ENCODE assay signal across 20 mouse cellular contexts in genomic region chr13:26538928-26539327, GRCm38 (mm10).
DNase-seq lines count a peak whose midpoint lies in the region; ATAC-seq lines count a peak whose summit lies in the region.
"Had no signal": no experiment of that assay in that cellular context is flagged by ENCODE, and none has a peak within 500 bp of the region (broad histone marks: within the 10 kb centered on the region; RNA-seq: fewer than 3 reads in every experiment).

No protein-coding gene starts in this region.

- no peak for DNase-seq in kidney, adult 8-10 months
- peak; percentile 53 for DNase-seq in embryo, embryonic 11 days
- DNase-seq in forelimb bud, embryonic 11.5 days (ENCODE audit: low read depth, low spot score) = peak; percentile 54
- no peak for DNase-seq in forebrain, embryonic 11.5 days (ENCODE audit: low spot score)
- DNase-seq: adrenal gland, postnatal 14 days; cerebellum, adult 2 months; cerebellum, postnatal 10 days; gastrocnemius, postnatal 14 days; heart, postnatal 36 days had no signal

- no peak overlapping the region for H3K4me2 ChIP-seq in kidney, embryonic 15.5 days
- no peak overlapping the region for H3K4me2 ChIP-seq in limb, embryonic 13.5 days (replicated peaks)
- H3K4me2 ChIP-seq in heart, embryonic 11.5 days = no peak overlapping the region
- no peak overlapping the region for H3K4me2 ChIP-seq in forebrain, embryonic 11.5 days (ENCODE audit: low read depth, low read length, severe bottlenecking)
- H3K4me2 ChIP-seq: embryonic facial prominence, embryonic 12.5 days; forebrain, embryonic 12.5 days; heart, embryonic 13.5 days; hindbrain, embryonic 15.5 days had no signal

- H3K4me3 ChIP-seq in kidney, embryonic 15.5 days (replicated peaks) = no peak overlapping the region
- H3K4me3 ChIP-seq in limb, embryonic 13.5 days = no peak overlapping the region
- H3K4me3 ChIP-seq in heart, embryonic 11.5 days (ENCODE audit: low read depth, low read length) = no peak overlapping the region
- H3K4me3 ChIP-seq in forebrain, embryonic 11.5 days (ENCODE audit: low read depth, low read length) = no peak overlapping the region
- H3K4me3 ChIP-seq: embryonic facial prominence, embryonic 12.5 days; forebrain, embryonic 12.5 days; heart, embryonic 13.5 days; hindbrain, embryonic 15.5 days had no signal

- 28% methylated on average over 1 of the region's 1 CpGs for WGBS in kidney, embryonic 15.5 days
- 13% methylated on average over 1 of the region's 1 CpGs for WGBS in limb, embryonic 13.5 days
- WGBS in heart, embryonic 11.5 days (ENCODE audit: insufficient replicate concordance) = 65% methylated on average over 1 of the region's 1 CpGs
- 60% methylated on average over 1 of the region's 1 CpGs for WGBS in forebrain, embryonic 11.5 days

- peak; percentile 62; the same call in 1 of the 2 replicates for ATAC-seq in kidney, embryonic 15.5 days (replicated peaks; ENCODE audit: low FRiP score)
- ATAC-seq in limb, embryonic 13.5 days (ENCODE audit: low FRiP score, low read depth) = peak; percentile 64; the same call in 1 of the 2 replicates
- no peak for ATAC-seq in heart, embryonic 11.5 days (replicated peaks; ENCODE audit: insufficient number of reproducible peaks, low FRiP score, low TSS enrichment)
- ATAC-seq in forebrain, embryonic 11.5 days (replicated peaks; ENCODE audit: low FRiP score) = no peak
- ATAC-seq: activated CD4-positive, CD25-positive, alpha-beta regulatory T cell, adult 4 months; forebrain, embryonic 16.5 days; Patski had no signal

- H3K27me3 ChIP-seq in kidney, embryonic 15.5 days = no peaks in the 10 kb centered on the region
- no peaks in the 10 kb centered on the region for H3K27me3 ChIP-seq in limb, embryonic 13.5 days
- no peaks in the 10 kb centered on the region for H3K27me3 ChIP-seq in heart, embryonic 11.5 days (ENCODE audit: control insufficient read depth, insufficient read depth, low read length)
- H3K27me3 ChIP-seq in forebrain, embryonic 11.5 days (ENCODE audit: control insufficient read depth, insufficient read depth, low read length) = no peaks in the 10 kb centered on the region
- H3K27me3 ChIP-seq: CH12.LX; embryonic facial prominence, embryonic 12.5 days; forebrain, embryonic 12.5 days; heart, embryonic 13.5 days; hindbrain, embryonic 15.5 days; Patski had no signal

- H3K27ac ChIP-seq in kidney, embryonic 15.5 days = no peak overlapping the region
- no peak overlapping the region for H3K27ac ChIP-seq in limb, embryonic 13.5 days
- H3K27ac ChIP-seq in heart, embryonic 11.5 days (ENCODE audit: low read depth, low read length) = no peak overlapping the region
- H3K27ac ChIP-seq in forebrain, embryonic 11.5 days (ENCODE audit: low read depth, low read length) = no peak overlapping the region
- H3K27ac ChIP-seq: embryonic facial prominence, embryonic 12.5 days; forebrain, embryonic 12.5 days; heart, embryonic 13.5 days; hindbrain, embryonic 15.5 days had no signal

- no peaks in the 10 kb centered on the region for H3K9me3 ChIP-seq in kidney, embryonic 15.5 days (replicated peaks)
- H3K9me3 ChIP-seq in limb, embryonic 13.5 days = no peaks in the 10 kb centered on the region
- H3K9me3 ChIP-seq in heart, embryonic 11.5 days (replicated peaks; ENCODE audit: control insufficient read depth, low read length) = no peaks in the 10 kb centered on the region
- H3K9me3 ChIP-seq in forebrain, embryonic 11.5 days (ENCODE audit: control insufficient read depth, low read length) = no peaks in the 10 kb centered on the region
- H3K9me3 ChIP-seq: embryonic facial prominence, embryonic 12.5 days; forebrain, embryonic 12.5 days; heart, embryonic 13.5 days; hindbrain, embryonic 15.5 days had no signal

- no peak overlapping the region for H3K9ac ChIP-seq in kidney, embryonic 15.5 days
- no peak overlapping the region for H3K9ac ChIP-seq in limb, embryonic 13.5 days
- no peak overlapping the region for H3K9ac ChIP-seq in heart, embryonic 11.5 days (ENCODE audit: low read depth, low read length)
- H3K9ac ChIP-seq in forebrain, embryonic 11.5 days (ENCODE audit: low read length) = no peak overlapping the region
- H3K9ac ChIP-seq: embryonic facial prominence, embryonic 12.5 days; forebrain, embryonic 12.5 days; heart, embryonic 13.5 days; hindbrain, embryonic 15.5 days had no signal

- no peaks in the 10 kb centered on the region for H3K36me3 ChIP-seq in kidney, embryonic 15.5 days
- H3K36me3 ChIP-seq in limb, embryonic 13.5 days = no peaks in the 10 kb centered on the region
- no peaks in the 10 kb centered on the region for H3K36me3 ChIP-seq in heart, embryonic 11.5 days (ENCODE audit: control insufficient read depth, insufficient read depth, low read length)
- no peaks in the 10 kb centered on the region for H3K36me3 ChIP-seq in forebrain, embryonic 11.5 days (ENCODE audit: control insufficient read depth, insufficient read depth, low read length)
- H3K36me3 ChIP-seq: embryonic facial prominence, embryonic 12.5 days; forebrain, embryonic 12.5 days; heart, embryonic 13.5 days; hindbrain, embryonic 15.5 days had no signal

- H3K4me1 ChIP-seq in kidney, embryonic 15.5 days = 0 out of 2 replicates have a peak, but pooled peaks cover 3% of the 10 kb centered on the region
- H3K4me1 ChIP-seq in limb, embryonic 13.5 days = no peaks in the 10 kb centered on the region
- H3K4me1 ChIP-seq in heart, embryonic 11.5 days (ENCODE audit: control insufficient read depth, insufficient read depth, low read length) = no peaks in the 10 kb centered on the region
- H3K4me1 ChIP-seq in forebrain, embryonic 11.5 days (replicated peaks; ENCODE audit: control insufficient read depth, insufficient read depth, low read length) = no peaks in the 10 kb centered on the region
- H3K4me1 ChIP-seq: embryonic facial prominence, embryonic 12.5 days; forebrain, embryonic 12.5 days; heart, embryonic 13.5 days; hindbrain, embryonic 15.5 days had no signal

Comparison
In these comparisons a context has a peak if more than half of its experiments do, and no peak if none do; other contexts are left out.
1. ATAC-seq: peak in kidney, embryonic 15.5 days (single experiment) and limb, embryonic 13.5 days (single experiment); none in heart, embryonic 11.5 days (single experiment) and forebrain, embryonic 11.5 days (single experiment).
2. DNase-seq: peak in embryo, embryonic 11 days (single experiment) and forelimb bud, embryonic 11.5 days (single experiment); none in kidney, adult 8-10 months (0 of 2) and forebrain, embryonic 11.5 days (single experiment).